Mouse (Mus musculus): ENCODE measurements at regions not wholly inside any gene's neighbourhood (a gene's known extent, or its start where the extent isn't known, plus 50 kb on each side); places are given as distances from the start of the nearest gene placed in this dataset.

GRCm38 (mm10) chr9:113302429-113302828 is 405.6 kb downstream of the Pdcd6ip start:
- DNase-seq (ENCODE audit: low spot score in 2 of 2) = no peak

GRCm38 (mm10) chr9:113300846-113301245 is 407.2 kb downstream of the Pdcd6ip start:
- DNase-seq (ENCODE audit: low spot score in 2 of 2) = no peak

GRCm38 (mm10) chr9:113299900-113300299 is 408.2 kb downstream of the Pdcd6ip start:
- no peak for DNase-seq (ENCODE audit: low spot score in 2 of 2)

GRCm38 (mm10) chr9:113295850-113296467 is 412.1 kb downstream of the Pdcd6ip start:
- DNase-seq (ENCODE audit: low spot score in 2 of 2) = no peak

- no peak for DNase-seq (ENCODE audit: low spot score in 2 of 2)
These were observed 420.7 kb downstream of the Pdcd6ip start for GRCm38 (mm10) chr9:113287397-113287796.

GRCm38 (mm10) chr9:113283244-113283643 is 424.8 kb downstream of the Pdcd6ip start:
- DNase-seq (ENCODE audit: low spot score in 2 of 2) = no peak

GRCm38 (mm10) chr9:113270595-113270994 is 437.5 kb downstream of the Pdcd6ip start:
- no peak for DNase-seq (ENCODE audit: low spot score in 2 of 2)

GRCm38 (mm10) chr9:113267696-113268095 is 440.4 kb downstream of the Pdcd6ip start:
- no peak for DNase-seq (ENCODE audit: low spot score in 2 of 2)

GRCm38 (mm10) chr9:113263636-113264035 is 444.4 kb downstream of the Pdcd6ip start:
- DNase-seq (ENCODE audit: low spot score in 2 of 2) = no peak

- no peak for DNase-seq (ENCODE audit: low spot score in 2 of 2)
These were observed 447.8 kb downstream of the Pdcd6ip start for GRCm38 (mm10) chr9:113260296-113260695.

GRCm38 (mm10) chr9:113258556-113258955 is 449.5 kb downstream of the Pdcd6ip start:
- DNase-seq (ENCODE audit: low spot score in 2 of 2) = no peak

GRCm38 (mm10) chr9:113248703-113249274 is 459.3 kb downstream of the Pdcd6ip start:
- no peak for DNase-seq (ENCODE audit: low spot score in 2 of 2)

GRCm38 (mm10) chr9:113247950-113248349 is 460.1 kb downstream of the Pdcd6ip start:
- no peak for DNase-seq (ENCODE audit: low spot score in 2 of 2)

- no peak for DNase-seq (ENCODE audit: low spot score in 2 of 2)
These were observed 464.2 kb downstream of the Pdcd6ip start for GRCm38 (mm10) chr9:113243870-113244269.

- DNase-seq (ENCODE audit: low spot score in 2 of 2) = no peak
These were observed 474.7 kb downstream of the Pdcd6ip start for GRCm38 (mm10) chr9:113233370-113233769.

GRCm38 (mm10) chr9:113229391-113229790 is 478.7 kb downstream of the Pdcd6ip start:
- no peak for DNase-seq (ENCODE audit: low spot score in 2 of 2)

GRCm38 (mm10) chr9:113213930-113214329 is 494.1 kb downstream of the Pdcd6ip start:
- DNase-seq (ENCODE audit: low spot score in 2 of 2) = no peak

GRCm38 (mm10) chr9:113212389-113212788 is 495.7 kb downstream of the Pdcd6ip start:
- no peak for DNase-seq (ENCODE audit: low spot score in 2 of 2)

GRCm38 (mm10) chr9:113208181-113208580 is 499.9 kb downstream of the Pdcd6ip start:
- DNase-seq (ENCODE audit: low spot score in 2 of 2) = no peak

- DNase-seq (ENCODE audit: low spot score in 2 of 2) = no peak
These were observed 508.8 kb downstream of the Pdcd6ip start for GRCm38 (mm10) chr9:113199241-113199640.

- no peak for DNase-seq (ENCODE audit: low spot score in 2 of 2)
These were observed 512.5 kb downstream of the Pdcd6ip start for GRCm38 (mm10) chr9:113195556-113195955.

GRCm38 (mm10) chr9:113192773-113193172 is 515.3 kb downstream of the Pdcd6ip start:
- DNase-seq (ENCODE audit: low spot score in 2 of 2) = no peak

GRCm38 (mm10) chr9:113191163-113191562 is 516.9 kb downstream of the Pdcd6ip start:
- DNase-seq (ENCODE audit: low spot score in 2 of 2) = no peak

GRCm38 (mm10) chr9:113181182-113181581 is 526.9 kb downstream of the Pdcd6ip start:
- no peak for DNase-seq (ENCODE audit: low spot score in 2 of 2)
